Mouse (Mus musculus) lung, embryonic 15.5 days (tissue): Measurements from ENCODE around the gene Eef1e1. TPM values are rescaled to one million over a fixed set of nuclear protein-coding genes. Genes with fewer than 3 reads are reported as not detected.
"Not testable (repeated sequence)": the region's sequence is repeated elsewhere in the genome, so short reads cannot be mapped to it uniquely, and the experiment has no call there.

Source experiments
- ATAC-seq: fragments of 200-750 bp; cut with Nextera tagmentation; 2 replicates; pipeline ENCODE4 v1.8.0; 2017; ENCODE audit warnings: moderate number of reproducible peaks, borderline replicate concordance; ENCODE audit not compliant: low FRiP score, low TSS enrichment; ENCODE audit errors: extremely low read depth
- H3K27ac ChIP-seq: fragments of 300-500 bp; sonication (generic); 2 replicates; pipeline ENCODE4 v1.5.1; 2015; ENCODE audit warnings: moderate library complexity, mild to moderate bottlenecking, inconsistent platforms
- H3K27me3 ChIP-seq: fragments of 300-500 bp; sonication (generic); 2 replicates; pipeline ENCODE4 v1.6.1; 2015; ENCODE audit warnings: inconsistent platforms
- H3K36me3 ChIP-seq: fragments of 300-500 bp; sonication (generic); 2 replicates; pipeline ENCODE4 v1.6.1; 2015; ENCODE audit warnings: inconsistent platforms
- H3K4me1 ChIP-seq: fragments of 300-500 bp; sonication (generic); 2 replicates; pipeline ENCODE4 v1.6.1; 2015; ENCODE audit warnings: inconsistent platforms
- H3K4me2 ChIP-seq: fragments of 300-500 bp; sonication (generic); 2 replicates; pipeline ENCODE4 v1.6.1; 2015; ENCODE audit warnings: inconsistent platforms, mild to moderate bottlenecking, moderate library complexity
- H3K4me3 ChIP-seq: fragments of 300-500 bp; sonication (generic); 2 replicates; pipeline ENCODE4 v1.5.1; 2015; ENCODE audit warnings: mild to moderate bottlenecking, inconsistent platforms
- H3K9ac ChIP-seq: fragments of 300-500 bp; sonication (generic); 2 replicates; pipeline ENCODE4 v1.6.1; 2015; ENCODE audit warnings: inconsistent platforms
- H3K9me3 ChIP-seq: fragments of 300-500 bp; sonication (generic); 2 replicates; pipeline ENCODE4 v1.6.1; 2016; ENCODE audit warnings: inconsistent platforms
- WGBS: fragments of 180-500 bp; shearing (Covaris S2); methylation state at CpG from one replicate; pipeline ENCODE4 v1.1.7; 2015; 5-methylcytosine and 5-hydroxymethylcytosine counted together
- polyA plus RNA-seq: library from polyadenylated mRNA; unstranded; fragments of >200 nt; fragmentation: Nextera tagmentation; extraction: Ambion mirVana; gene quantifications from 2 replicates; pipeline ENCODE4 v1.2.1, GENCODE M21; 2015

Gene Eef1e1
- polyA plus RNA-seq, 1 experiment from 2014 or later: 40.1 TPM

DNA sequence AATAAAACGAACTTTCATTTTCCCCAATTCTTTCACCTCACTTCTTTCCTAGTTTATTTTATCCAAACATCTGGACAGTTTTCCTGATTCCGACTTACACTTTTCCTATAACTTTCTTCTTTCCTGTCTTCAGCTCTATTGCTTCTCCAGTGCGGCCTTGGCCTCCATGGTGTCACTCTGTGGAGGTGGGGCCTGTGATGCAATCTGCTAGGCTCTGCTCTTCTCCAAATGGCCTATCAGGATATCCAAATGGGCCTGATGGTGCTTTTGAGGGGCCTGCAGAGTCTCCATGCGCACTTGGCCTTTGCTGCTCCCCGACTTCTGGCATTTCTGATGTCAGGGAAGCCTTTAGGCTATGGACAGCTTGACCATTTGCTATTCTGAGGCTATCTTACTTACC is 35.6 kb downstream of the Eef1e1 start:
- ATAC-seq: no peak
- Histone ChIP-seq H3K4me1 (no peaks in the 10 kb centered on the region; the same call in 1 of the 2 replicates), H3K36me3 (no peaks in the 10 kb centered on the region), H3K27me3 (no peaks in the 10 kb centered on the region), H3K9ac (no peak overlapping the region), H3K4me3 (no peak overlapping the region), H3K9me3 (no peaks in the 10 kb centered on the region), H3K27ac (no peak overlapping the region), H3K4me2 (no peak overlapping the region)
- 82% methylated on average over 5 of the region's 5 CpGs for WGBS

DNA sequence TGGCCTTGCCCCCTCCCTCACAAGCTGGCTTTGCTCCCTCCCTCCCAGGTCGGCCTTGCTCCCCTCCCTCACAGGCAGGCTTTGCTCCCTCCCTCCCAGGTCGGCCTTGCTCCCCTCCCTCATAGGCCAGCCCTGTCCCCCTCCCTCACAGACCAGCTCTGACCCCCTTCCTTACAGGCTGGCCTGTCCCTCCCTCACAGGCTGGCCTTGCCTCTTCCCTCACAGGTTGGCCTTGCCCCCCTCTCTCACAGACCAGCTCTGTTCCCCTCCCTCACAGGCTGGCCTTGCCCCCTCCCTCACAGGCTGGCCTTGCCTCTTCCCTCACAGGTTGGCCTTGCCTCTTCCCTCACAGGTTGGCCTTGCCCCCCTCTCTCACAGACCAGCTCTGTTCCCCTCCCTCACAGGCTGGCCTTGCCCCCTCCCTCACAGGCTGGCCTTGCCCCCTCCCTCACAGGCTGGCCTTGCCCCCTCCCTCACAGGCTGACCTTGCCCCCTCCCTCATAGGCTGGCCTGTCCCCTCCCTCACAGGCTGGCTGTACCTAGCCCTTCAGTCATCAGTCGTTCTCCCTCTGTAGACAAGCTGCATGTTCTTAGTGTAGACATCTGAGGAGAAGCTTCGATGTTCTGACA is 40.7 kb downstream of the Eef1e1 start:
- 0 out of 2 replicates have a peak, but pooled peaks have one; percentile 17 for ATAC-seq
- not testable (repeated sequence) for H3K4me3 ChIP-seq, H3K9me3 ChIP-seq, H3K4me2 ChIP-seq, H3K4me1 ChIP-seq, H3K36me3 ChIP-seq, H3K27me3 ChIP-seq, H3K27ac ChIP-seq, H3K9ac ChIP-seq
- WGBS: 64% methylated on average over 4 of the region's 4 CpGs

DNA sequence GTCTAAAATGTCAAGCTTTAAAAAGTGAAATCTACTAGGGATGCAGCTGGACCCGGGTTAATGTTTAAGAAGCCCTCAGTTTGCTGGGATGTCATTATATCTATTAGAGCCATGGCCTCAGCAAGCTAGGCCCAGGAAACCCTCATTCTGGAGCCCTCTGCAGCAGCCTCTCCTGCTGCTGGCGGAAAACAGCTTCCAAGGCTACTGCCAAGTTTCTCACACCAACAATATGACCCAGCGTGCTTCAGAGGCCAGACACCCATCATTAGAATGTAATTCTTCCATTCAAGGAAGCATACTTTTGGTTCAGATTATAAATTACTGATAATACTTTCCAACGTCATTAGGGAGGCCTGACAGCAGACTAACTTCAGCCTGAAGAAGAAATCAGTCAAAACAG is 42.0 kb downstream of the Eef1e1 start:
- H3K9me3 ChIP-seq: no peaks in the 10 kb centered on the region
- H3K27me3 ChIP-seq: no peaks in the 10 kb centered on the region
- H3K4me1 ChIP-seq: no peaks in the 10 kb centered on the region
- WGBS: 62% methylated on average over 4 of the region's 4 CpGs
- no peak overlapping the region for H3K27ac ChIP-seq
- no peak overlapping the region for H3K4me2 ChIP-seq
- no peak overlapping the region for H3K4me3 ChIP-seq
- H3K9ac ChIP-seq: no peak overlapping the region
- peak; percentile 19; the same call in 1 of the 2 replicates for ATAC-seq
- peaks cover 4% of the 10 kb centered on the region; the same call in 1 of the 2 replicates for H3K36me3 ChIP-seq

DNA sequence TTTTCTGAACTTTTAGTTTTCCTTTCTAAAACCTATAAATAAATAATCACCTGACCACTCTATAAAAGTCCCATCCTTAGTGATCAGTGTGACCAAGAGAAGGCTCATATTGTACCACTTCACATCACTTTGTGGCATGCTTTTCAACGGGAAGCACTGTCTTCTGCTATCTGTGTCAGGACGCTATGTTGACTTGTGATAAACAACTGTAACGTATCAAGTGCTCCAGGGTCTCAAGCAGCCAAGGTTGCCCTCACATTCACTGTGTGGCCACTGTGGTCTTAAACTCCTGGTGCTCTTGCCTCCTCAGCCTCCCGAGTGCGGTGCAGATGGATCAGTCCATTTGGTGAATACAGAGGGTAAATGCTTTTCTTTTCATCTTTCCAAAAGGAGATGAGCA is 43.2 kb downstream of the Eef1e1 start:
- H3K4me2 ChIP-seq: no peak overlapping the region
- no peaks in the 10 kb centered on the region for H3K4me1 ChIP-seq
- no peak overlapping the region for H3K27ac ChIP-seq
- 65% methylated on average over 5 of the region's 5 CpGs for WGBS
- H3K9me3 ChIP-seq: no peaks in the 10 kb centered on the region
- H3K36me3 ChIP-seq: peaks cover 4% of the 10 kb centered on the region; the same call in 1 of the 2 replicates
- no peak overlapping the region for H3K4me3 ChIP-seq
- no peaks in the 10 kb centered on the region for H3K27me3 ChIP-seq
- no peak overlapping the region for H3K9ac ChIP-seq
- ATAC-seq: no peak

DNA sequence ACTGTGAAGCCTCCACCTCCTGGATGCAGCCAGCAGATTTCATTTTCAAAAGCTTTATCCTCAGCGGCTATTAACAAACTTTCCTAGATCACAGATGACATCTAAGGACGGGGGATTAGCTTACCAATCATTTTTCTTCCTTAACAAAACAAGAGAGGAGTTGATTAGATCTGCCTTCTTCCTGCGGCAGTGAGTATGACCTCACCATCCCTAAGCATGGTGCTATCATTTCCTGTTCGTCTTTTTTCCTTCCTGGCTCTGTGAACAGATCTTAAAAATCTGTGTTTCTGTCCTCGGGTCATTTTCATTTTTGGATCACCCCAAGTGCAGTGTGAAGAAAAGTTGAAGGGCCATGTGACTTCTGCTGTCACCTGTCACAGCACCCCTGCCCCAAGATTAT is 44.6 kb downstream of the Eef1e1 start:
- no peaks in the 10 kb centered on the region for H3K4me1 ChIP-seq
- H3K36me3 ChIP-seq: peaks cover 4% of the 10 kb centered on the region; the same call in 1 of the 2 replicates
- WGBS: 48% methylated on average over 5 of the region's 5 CpGs
- no peak overlapping the region for H3K4me2 ChIP-seq
- no peaks in the 10 kb centered on the region for H3K9me3 ChIP-seq
- ATAC-seq: no peak
- no peak overlapping the region for H3K27ac ChIP-seq
- no peaks in the 10 kb centered on the region for H3K27me3 ChIP-seq
- no peak overlapping the region for H3K9ac ChIP-seq
- H3K4me3 ChIP-seq: no peak overlapping the region

DNA sequence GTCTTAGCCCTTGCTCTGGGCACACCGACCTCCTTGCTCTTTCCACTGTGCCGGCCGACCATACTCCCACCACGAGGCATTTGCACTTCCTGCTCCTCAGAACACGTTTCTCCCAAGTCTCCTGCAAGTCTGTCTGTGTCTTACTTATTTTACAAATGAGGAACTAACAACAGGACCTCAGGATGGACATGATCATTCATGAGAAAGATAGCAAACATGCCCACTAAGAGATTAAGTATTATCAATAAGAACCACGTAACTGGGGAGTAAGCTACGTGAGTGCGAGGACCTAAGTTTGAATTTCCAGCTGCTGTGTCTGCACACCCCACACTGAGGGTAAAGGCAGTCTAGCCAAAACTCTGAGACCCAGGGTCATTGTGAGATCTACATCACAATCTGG is 45.3 kb downstream of the Eef1e1 start:
- no peaks in the 10 kb centered on the region for H3K27me3 ChIP-seq
- H3K4me3 ChIP-seq: no peak overlapping the region
- ATAC-seq: no peak; the same call in 1 of the 2 replicates
- no peak overlapping the region for H3K9ac ChIP-seq
- no peaks in the 10 kb centered on the region for H3K4me1 ChIP-seq
- WGBS: 75% methylated on average over 8 of the region's 8 CpGs
- H3K9me3 ChIP-seq: no peaks in the 10 kb centered on the region
- 0 out of 2 replicates have a peak overlapping the region, but pooled peaks have one; percentile 18 for H3K27ac ChIP-seq
- H3K4me2 ChIP-seq: no peak overlapping the region
- H3K36me3 ChIP-seq: peaks cover 4% of the 10 kb centered on the region; the same call in 1 of the 2 replicates

DNA sequence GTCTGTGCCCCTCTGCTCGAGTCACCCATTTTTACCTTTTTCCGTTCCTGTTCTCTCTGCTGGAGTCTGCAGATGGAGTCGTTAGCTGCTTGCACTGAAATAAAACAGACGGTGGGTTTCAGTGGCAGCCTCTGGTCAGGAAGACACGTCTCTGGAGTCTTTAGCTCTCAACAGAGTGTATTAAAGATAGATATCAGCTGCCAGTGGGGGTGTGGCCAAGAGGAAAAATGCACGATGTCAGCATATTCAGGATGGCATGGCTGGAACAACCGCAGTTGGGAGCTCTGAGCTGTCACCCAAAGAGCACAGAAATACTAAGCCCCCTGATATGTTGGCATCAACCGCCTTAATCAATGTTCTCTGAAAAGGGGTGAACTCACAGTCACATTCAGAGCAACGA is 46.2 kb downstream of the Eef1e1 start:
- Histone ChIP-seq H3K9me3 (no peaks in the 10 kb centered on the region), H3K4me1 (no peaks in the 10 kb centered on the region), H3K27ac (no peak overlapping the region), H3K9ac (no peak overlapping the region), H3K4me2 (no peak overlapping the region), H3K4me3 (no peak overlapping the region), H3K27me3 (no peaks in the 10 kb centered on the region), H3K36me3 (peaks cover 4% of the 10 kb centered on the region; the same call in 1 of the 2 replicates)
- whole genome bisulfite sequencing: 76% methylated on average over 9 of the region's 9 CpGs
- no peak for ATAC-seq

DNA sequence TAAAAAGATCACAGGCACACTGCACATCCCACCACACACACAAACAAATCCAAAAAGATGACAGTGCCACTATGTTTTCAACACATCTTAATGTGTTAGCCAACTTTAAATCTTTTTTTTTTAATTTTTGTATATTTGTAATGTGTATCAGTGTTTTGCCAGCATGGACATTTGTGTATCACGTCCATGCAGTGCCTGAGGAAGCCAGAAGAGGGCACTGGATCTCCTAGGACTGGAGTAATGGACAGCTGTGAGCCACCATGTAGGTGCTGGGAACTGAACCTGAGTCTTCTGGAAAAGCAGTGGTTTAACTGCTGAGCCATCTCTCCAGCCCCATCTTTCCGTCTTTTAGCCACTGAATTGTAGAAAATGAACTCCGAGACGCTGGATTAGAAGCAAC is 46.7 kb downstream of the Eef1e1 start:
- no peak overlapping the region for H3K4me3 ChIP-seq
- WGBS: 94% methylated on average over 4 of the region's 4 CpGs

DNA sequence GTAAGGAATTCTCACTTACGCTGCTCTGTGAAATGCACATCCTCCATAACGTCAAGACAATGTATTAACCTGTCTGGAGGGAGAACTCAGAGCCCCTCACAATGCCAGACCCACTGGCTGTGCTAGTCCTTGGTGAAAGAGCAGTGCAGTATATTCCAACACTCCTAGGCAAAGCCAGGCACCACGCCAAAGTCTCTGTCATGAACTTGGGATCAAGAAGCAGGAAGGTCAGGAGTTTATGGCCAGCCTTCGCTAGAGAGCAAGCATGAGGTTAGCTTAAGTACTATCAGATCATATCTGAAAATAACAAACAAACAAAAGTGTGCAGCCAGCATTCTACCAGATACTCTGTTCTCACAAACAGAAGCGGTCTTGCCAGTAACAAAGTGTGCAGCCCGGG is 48.5 kb downstream of the Eef1e1 start:
- Histone ChIP-seq H3K36me3 (peaks cover 4% of the 10 kb centered on the region; the same call in 1 of the 2 replicates), H3K27ac (no peak overlapping the region), H3K4me3 (no peak overlapping the region), H3K9me3 (no peaks in the 10 kb centered on the region), H3K4me1 (no peaks in the 10 kb centered on the region), H3K9ac (no peak overlapping the region), H3K4me2 (no peak overlapping the region), H3K27me3 (no peaks in the 10 kb centered on the region)
- WGBS: 75% methylated on average over 6 of the region's 6 CpGs
- ATAC-seq: no peak

More for the DNA sequence above, 46.7 kb downstream of the Eef1e1 start:
- Histone ChIP-seq H3K9me3 (no peaks in the 10 kb centered on the region), H3K9ac (no peak overlapping the region), H3K4me1 (no peaks in the 10 kb centered on the region), H3K27me3 (no peaks in the 10 kb centered on the region), H3K27ac (no peak overlapping the region), H3K36me3 (peaks cover 4% of the 10 kb centered on the region; the same call in 1 of the 2 replicates), H3K4me2 (no peak overlapping the region)
- ATAC-seq: no peak

DNA sequence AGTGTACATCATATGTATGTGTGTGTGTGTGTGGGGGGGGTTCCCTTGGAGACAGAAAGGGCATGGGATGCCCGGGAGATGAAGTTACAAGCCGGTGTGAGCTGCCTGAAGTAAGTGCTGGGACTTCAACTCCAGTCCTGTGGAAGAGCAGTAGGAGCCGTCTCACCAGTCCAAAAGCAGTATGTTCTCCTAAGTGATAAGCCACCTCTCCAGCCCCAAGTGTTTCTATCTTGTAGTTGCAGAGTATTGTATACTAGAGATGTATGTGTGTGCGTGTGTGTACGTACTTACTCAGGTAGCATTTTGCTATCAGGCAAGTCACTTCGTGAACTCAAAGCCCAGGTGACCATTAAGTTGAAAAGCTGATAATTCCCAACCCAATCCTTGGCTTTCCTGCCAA is 51.7 kb downstream of the Eef1e1 start:
- 90% methylated on average over 6 of the region's 6 CpGs for WGBS
- no peak overlapping the region for H3K27ac ChIP-seq
- H3K4me2 ChIP-seq: no peak overlapping the region
- no peak overlapping the region for H3K9ac ChIP-seq
- H3K36me3 ChIP-seq: 0 out of 2 replicates have a peak, but pooled peaks cover 3% of the 10 kb centered on the region
- peaks cover 9% of the 10 kb centered on the region; the same call in 1 of the 2 replicates for H3K4me1 ChIP-seq
- H3K27me3 ChIP-seq: no peaks in the 10 kb centered on the region
- no peak for ATAC-seq
- no peaks in the 10 kb centered on the region for H3K9me3 ChIP-seq
- no peak overlapping the region for H3K4me3 ChIP-seq

DNA sequence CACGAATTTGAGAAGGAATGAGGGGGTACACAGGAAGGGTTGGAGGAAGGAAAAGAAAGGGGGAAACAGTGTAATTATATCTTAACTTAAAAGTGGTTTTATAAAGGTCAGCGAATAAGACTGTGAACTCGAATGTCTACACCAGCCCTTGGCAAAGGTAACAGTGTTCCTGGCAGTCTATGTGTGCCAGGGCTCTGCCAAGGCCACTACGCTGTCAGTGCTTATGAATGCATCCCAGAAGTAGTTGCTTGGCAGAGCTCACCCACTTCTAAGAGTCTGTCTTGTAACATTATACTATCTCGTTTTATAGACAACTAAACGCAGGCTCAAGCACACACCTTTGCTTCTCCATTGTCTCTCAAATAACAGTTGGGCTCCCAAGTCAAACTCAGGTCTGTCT is 53.5 kb downstream of the Eef1e1 start:
- no peak overlapping the region for H3K27ac ChIP-seq
- H3K4me1 ChIP-seq: peaks cover 11% of the 10 kb centered on the region; the same call in 1 of the 2 replicates
- ATAC-seq: no peak
- no peak overlapping the region for H3K9ac ChIP-seq
- H3K36me3 ChIP-seq: 0 out of 2 replicates have a peak, but pooled peaks cover 3% of the 10 kb centered on the region
- no peaks in the 10 kb centered on the region for H3K27me3 ChIP-seq
- H3K4me3 ChIP-seq: no peak overlapping the region
- no peaks in the 10 kb centered on the region for H3K9me3 ChIP-seq
- no peak overlapping the region for H3K4me2 ChIP-seq
- 78% methylated on average over 6 of the region's 6 CpGs for WGBS

DNA sequence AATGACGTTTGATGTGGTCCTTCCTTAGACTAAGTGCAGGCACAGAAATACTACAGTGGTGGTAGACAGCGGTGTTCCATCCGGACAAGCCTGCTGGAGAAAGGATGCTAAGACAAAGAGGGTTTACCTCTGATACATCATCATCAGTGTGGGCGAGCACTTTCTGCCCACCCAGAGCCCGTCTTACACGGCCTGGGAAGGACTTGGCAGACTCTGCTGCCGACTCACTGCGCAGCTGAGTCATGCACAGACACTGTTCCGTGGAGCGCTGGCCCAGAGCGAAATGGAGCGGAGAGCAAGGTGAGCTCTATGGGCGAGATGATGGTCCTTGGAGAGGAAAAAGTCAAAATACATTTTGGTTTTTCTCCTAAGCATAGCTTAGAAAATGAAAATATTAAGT is 55.9 kb downstream of the Eef1e1 start:
- Histone ChIP-seq H3K4me3 (no peak overlapping the region), H3K9me3 (no peaks in the 10 kb centered on the region), H3K36me3 (0 out of 2 replicates have a peak, but pooled peaks cover 3% of the 10 kb centered on the region), H3K4me1 (peaks cover 11% of the 10 kb centered on the region; the same call in 1 of the 2 replicates), H3K9ac (no peak overlapping the region), H3K4me2 (no peak overlapping the region), H3K27me3 (no peaks in the 10 kb centered on the region), H3K27ac (no peak overlapping the region)
- 77% methylated on average over 13 of the region's 13 CpGs for WGBS
- no peak for ATAC-seq
